Mouse (Mus musculus): Measurements from ENCODE around the gene Tnfrsf21. TPM values are rescaled to one million over a fixed set of nuclear protein-coding genes. Genes with fewer than 3 reads are reported as not detected.

Gene Tnfrsf21
- polyA plus RNA-seq, 1 experiment: 26.3 TPM

GRCm38 (mm10) chr17:43090948-43091724 is 74.8 kb downstream of the Tnfrsf21 start:
- WGBS: 93% methylated on average over 3 of the region's 3 CpGs
- no peak overlapping the region for H3K27ac ChIP-seq (ENCODE audit: insufficient read depth, low read length)
- H3K4me1 ChIP-seq (ENCODE audit: control insufficient read depth, insufficient read depth, insufficient read length): no peaks in the 10 kb centered on the region
- no peak overlapping the region for H3K4me3 ChIP-seq (ENCODE audit: extremely low read depth, insufficient read depth, insufficient read length)
- no peaks in the 10 kb centered on the region for H3K36me3 ChIP-seq (ENCODE audit: control insufficient read depth, insufficient read depth, low read length)
- DNase-seq (ENCODE audit: low read depth in 1 of 2, low spot score in 2 of 2): no peak
- no peaks in the 10 kb centered on the region for H3K27me3 ChIP-seq (ENCODE audit: control insufficient read depth, insufficient read depth, low read length)
- TF ChIP-seq CTCF (IDR thresholded peaks at IDR 0.05; ENCODE audit: extremely low read depth, insufficient read depth, insufficient read length, insufficient replicate concordance): no peak

GRCm38 (mm10) chr17:43092280-43092995 is 76.1 kb downstream of the Tnfrsf21 start:
- no peaks in the 10 kb centered on the region for H3K4me1 ChIP-seq (ENCODE audit: control insufficient read depth, insufficient read depth, insufficient read length)
- TF ChIP-seq POLR2A (IDR thresholded peaks at IDR 0.05; ENCODE audit: low read depth, low read length) (no peak), CTCF (IDR thresholded peaks at IDR 0.05; ENCODE audit: extremely low read depth, insufficient read depth, insufficient read length, insufficient replicate concordance) (no peak)
- DNase-seq (ENCODE audit: low read depth in 1 of 2, low spot score in 2 of 2): no peak
- H3K27ac ChIP-seq (ENCODE audit: insufficient read depth, low read length): no peak overlapping the region
- no peaks in the 10 kb centered on the region for H3K27me3 ChIP-seq (ENCODE audit: control insufficient read depth, insufficient read depth, low read length)
- H3K4me3 ChIP-seq (ENCODE audit: extremely low read depth, insufficient read depth, insufficient read length): no peak overlapping the region
- no peaks in the 10 kb centered on the region for H3K36me3 ChIP-seq (ENCODE audit: control insufficient read depth, insufficient read depth, low read length)
- 60% methylated on average over 8 of the region's 8 CpGs for WGBS

- Histone ChIP-seq H3K27ac (ENCODE audit: insufficient read depth, low read length) (no peak overlapping the region), H3K4me3 (ENCODE audit: extremely low read depth, insufficient read depth, insufficient read length) (no peak overlapping the region), H3K4me1 (ENCODE audit: control insufficient read depth, insufficient read depth, insufficient read length) (no peaks in the 10 kb centered on the region), H3K36me3 (ENCODE audit: control insufficient read depth, insufficient read depth, low read length) (no peaks in the 10 kb centered on the region), H3K27me3 (ENCODE audit: control insufficient read depth, insufficient read depth, low read length) (no peaks in the 10 kb centered on the region)
- DNase-seq (ENCODE audit: low read depth in 1 of 2, low spot score in 2 of 2): no peak
- WGBS: 49% methylated on average over 2 of the region's 2 CpGs
- TF ChIP-seq POLR2A (IDR thresholded peaks at IDR 0.05; ENCODE audit: low read depth, low read length) (no peak), CTCF (IDR thresholded peaks at IDR 0.05; ENCODE audit: extremely low read depth, insufficient read depth, insufficient read length, insufficient replicate concordance) (no peak)
These were observed 77.9 kb downstream of the Tnfrsf21 start for GRCm38 (mm10) chr17:43094285-43094684.

GRCm38 (mm10) chr17:43097101-43097688 is 80.8 kb downstream of the Tnfrsf21 start:
- no peak overlapping the region for H3K4me3 ChIP-seq (ENCODE audit: extremely low read depth, insufficient read depth, insufficient read length)
- 72% methylated on average over 4 of the region's 4 CpGs for WGBS
- TF ChIP-seq CTCF (IDR thresholded peaks at IDR 0.05; ENCODE audit: extremely low read depth, insufficient read depth, insufficient read length, insufficient replicate concordance) (no peak), POLR2A (IDR thresholded peaks at IDR 0.05; ENCODE audit: low read depth, low read length) (no peak)
- no peaks in the 10 kb centered on the region for H3K4me1 ChIP-seq (ENCODE audit: control insufficient read depth, insufficient read depth, insufficient read length)
- H3K27ac ChIP-seq (ENCODE audit: insufficient read depth, low read length): no peak overlapping the region
- no peaks in the 10 kb centered on the region for H3K27me3 ChIP-seq (ENCODE audit: control insufficient read depth, insufficient read depth, low read length)
- H3K36me3 ChIP-seq (ENCODE audit: control insufficient read depth, insufficient read depth, low read length): no peaks in the 10 kb centered on the region
- DNase-seq (ENCODE audit: low read depth in 1 of 2, low spot score in 2 of 2): no peak

GRCm38 (mm10) chr17:43106108-43106507 is 89.8 kb downstream of the Tnfrsf21 start:
- H3K27me3 ChIP-seq (ENCODE audit: control insufficient read depth, insufficient read depth, low read length): no peaks in the 10 kb centered on the region
- H3K4me3 ChIP-seq (ENCODE audit: extremely low read depth, insufficient read depth, insufficient read length): no peak overlapping the region
- H3K27ac ChIP-seq (ENCODE audit: insufficient read depth, low read length): no peak overlapping the region
- no peaks in the 10 kb centered on the region for H3K36me3 ChIP-seq (ENCODE audit: control insufficient read depth, insufficient read depth, low read length)
- 87% methylated on average over 3 of the region's 3 CpGs for WGBS
- TF ChIP-seq CTCF (IDR thresholded peaks at IDR 0.05; ENCODE audit: extremely low read depth, insufficient read depth, insufficient read length, insufficient replicate concordance): no peak
- TF ChIP-seq POLR2A (IDR thresholded peaks at IDR 0.05; ENCODE audit: low read depth, low read length): no peak
- no peak for DNase-seq (ENCODE audit: low read depth in 1 of 2, low spot score in 2 of 2)
- H3K4me1 ChIP-seq (ENCODE audit: control insufficient read depth, insufficient read depth, insufficient read length): no peaks in the 10 kb centered on the region

- Histone ChIP-seq H3K36me3 (ENCODE audit: control insufficient read depth, insufficient read depth, low read length) (no peaks in the 10 kb centered on the region), H3K27me3 (ENCODE audit: control insufficient read depth, insufficient read depth, low read length) (no peaks in the 10 kb centered on the region), H3K4me1 (ENCODE audit: control insufficient read depth, insufficient read depth, insufficient read length) (no peaks in the 10 kb centered on the region), H3K4me3 (ENCODE audit: extremely low read depth, insufficient read depth, insufficient read length) (no peak overlapping the region), H3K27ac (ENCODE audit: insufficient read depth, low read length) (no peak overlapping the region)
- no peak for DNase-seq (ENCODE audit: low read depth in 1 of 2, low spot score in 2 of 2)
- TF ChIP-seq POLR2A (IDR thresholded peaks at IDR 0.05; ENCODE audit: low read depth, low read length) (no peak), CTCF (IDR thresholded peaks at IDR 0.05; ENCODE audit: extremely low read depth, insufficient read depth, insufficient read length, insufficient replicate concordance) (no peak)
- 90% methylated on average over 5 of the region's 5 CpGs for WGBS
These were observed 91.0 kb downstream of the Tnfrsf21 start for GRCm38 (mm10) chr17:43107338-43107737.
